Mouse (Mus musculus) spleen, adult 2 months (tissue): Measurements from ENCODE around the gene Crygb.

Experiments
- CTCF ChIP-seq: fragments of 200-500 bp; IDR thresholded peaks from 2 replicates; pipeline ENCODE4 v1.5.1; 2011; ENCODE audit warnings: mild to moderate bottlenecking, inconsistent platforms; ENCODE audit not compliant: insufficient read depth, insufficient read length, insufficient replicate concordance; ENCODE audit errors: extremely low read depth
- POLR2A ChIP-seq: fragments of 200-500 bp; IDR thresholded peaks from 2 replicates; pipeline ENCODE4 v1.6.1; 2011; ENCODE audit warnings: low read depth, low read length, inconsistent platforms

DNA sequence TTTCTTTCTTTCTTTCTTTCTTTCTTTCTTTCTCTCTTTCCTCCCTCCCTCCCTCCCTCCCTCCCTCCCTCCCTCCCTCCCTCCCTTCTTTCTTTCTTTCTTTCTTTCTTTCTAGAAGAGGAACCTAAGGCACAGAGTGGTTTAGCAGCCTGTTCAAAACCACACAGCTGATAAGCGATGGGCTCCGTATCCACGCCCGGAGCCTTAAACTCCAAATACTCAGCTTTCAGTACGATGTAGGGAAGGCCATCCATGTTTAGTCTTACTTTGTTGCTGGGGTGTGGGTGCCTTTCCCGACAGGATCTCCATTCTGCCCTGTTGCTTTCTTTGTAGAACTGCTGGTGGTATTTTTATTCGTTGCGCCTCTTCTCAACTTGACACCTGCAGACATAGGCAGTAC lies 27.1 kb upstream of the Crygb start:
- TF ChIP-seq CTCF (no peak), POLR2A (no peak)
